Mouse (Mus musculus) brain, embryonic 14.5 days (tissue): Measurements from ENCODE around the gene Plekhh3.

Experiments used
- CTCF ChIP-seq: fragments of 200-500 bp; IDR thresholded peaks from 2 replicates; pipeline ENCODE4 v1.5.1; 2012; ENCODE audit warnings: inconsistent platforms, mild to moderate bottlenecking, moderate library complexity, borderline replicate concordance; ENCODE audit not compliant: insufficient read depth, insufficient read length; ENCODE audit errors: extremely low read depth
- POLR2A ChIP-seq: fragments of 200-500 bp; IDR thresholded peaks from 2 replicates; pipeline ENCODE4 v1.6.1; 2012; ENCODE audit warnings: mild to moderate bottlenecking, inconsistent platforms, borderline replicate concordance; ENCODE audit not compliant: poor library complexity, insufficient read depth, insufficient read length, severe bottlenecking; ENCODE audit errors: extremely low read depth

- TF ChIP-seq CTCF (no peak), POLR2A (no peak)
Observed at GRCm38 (mm10) chr11:101172434-101172815, 1.3 kb upstream of the Plekhh3 start.
